Mouse (Mus musculus) thymus, adult 2 months (tissue): ENCODE measurements around the gene Nek4.

Source experiments
- CTCF ChIP-seq: fragments of 200-500 bp; IDR thresholded peaks from 2 replicates; pipeline ENCODE4 v1.5.1; 2012; ENCODE audit warnings: mild to moderate bottlenecking, control low read depth, low read length, moderate library complexity, borderline replicate concordance; ENCODE audit not compliant: control insufficient read depth, poor library complexity, insufficient read depth; ENCODE audit errors: extremely low read depth
- POLR2A ChIP-seq: fragments of 200-500 bp; IDR thresholded peaks from 2 replicates; pipeline ENCODE4 v1.6.1; 2012; ENCODE audit warnings: mild to moderate bottlenecking, low read length, control low read depth, moderate library complexity; ENCODE audit not compliant: control insufficient read depth, poor library complexity, insufficient read depth; ENCODE audit errors: extremely low read depth

DNA sequence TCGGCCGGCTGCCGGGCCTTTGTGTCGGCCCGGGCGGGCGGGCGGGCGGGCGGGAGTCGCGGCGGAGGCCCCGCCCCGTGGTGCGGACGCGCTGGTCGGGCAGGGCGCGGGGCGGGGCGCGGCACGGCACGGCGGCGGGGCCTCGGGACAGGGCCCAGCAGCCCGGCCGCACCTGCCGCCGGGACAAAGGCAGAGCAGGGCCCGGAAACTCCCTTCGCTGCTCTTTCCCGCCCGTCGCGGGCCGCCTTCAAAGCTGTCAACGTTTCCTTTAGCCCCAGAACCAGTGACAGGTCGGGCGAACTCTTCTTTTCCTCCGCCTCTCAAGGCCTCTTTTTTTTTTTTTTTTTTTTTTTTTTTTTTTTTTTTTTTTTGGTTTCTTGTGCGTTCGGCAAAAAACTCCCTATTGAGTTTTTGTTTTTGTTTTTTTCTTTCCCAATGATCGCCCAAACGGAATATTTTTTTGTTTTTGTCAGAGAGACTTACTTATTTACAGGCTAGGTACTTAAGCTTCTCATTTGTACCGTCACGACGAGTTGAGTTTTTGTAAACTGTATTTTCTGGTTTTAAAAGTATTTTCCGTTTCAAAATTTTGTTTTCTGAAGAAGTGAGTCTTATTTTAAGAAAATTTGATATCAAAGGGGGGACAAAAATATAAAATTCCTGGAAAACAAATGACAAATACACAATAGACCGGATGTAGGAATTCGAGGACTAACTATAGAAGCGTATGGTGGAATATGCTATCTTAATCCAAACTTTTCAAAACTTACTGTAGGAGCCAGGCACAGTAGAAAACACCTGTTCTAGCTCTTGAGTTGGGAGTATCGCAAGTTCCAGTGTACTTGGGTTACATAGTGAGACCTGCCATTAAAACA, 68.4 kb downstream of the Nek4 start:
- TF ChIP-seq POLR2A: no peak
- TF ChIP-seq CTCF: no peak
